Mouse (Mus musculus) left cerebral cortex, adult 9 months (tissue): Measurements from ENCODE around the gene Capn2.

Experiments
- DNase-seq, 2 experiments: peaks; one replicate each; pipeline ENCODE4 v3.0.0; 2022; ENCODE audit warnings: low spot score in 2 of 2

Capn2 gene

GRCm38 (mm10) chr1:182516758-182517676 lies at the start of gene Capn2:
Capn2 (minus strand) TSS chr1:182517608.
- DNase-seq = peak in 1 of 2 experiments; percentile 73

- no peak for DNase-seq
Observed at GRCm38 (mm10) chr1:182565351-182565835, 48.0 kb upstream of the Capn2 start.

- DNase-seq = no peak
Observed at GRCm38 (mm10) chr1:182564408-182565120, 47.2 kb upstream of the Capn2 start, which contains the start of gene Capn8. Capn8 (plus strand) TSS chr1:182565007.

DNA sequence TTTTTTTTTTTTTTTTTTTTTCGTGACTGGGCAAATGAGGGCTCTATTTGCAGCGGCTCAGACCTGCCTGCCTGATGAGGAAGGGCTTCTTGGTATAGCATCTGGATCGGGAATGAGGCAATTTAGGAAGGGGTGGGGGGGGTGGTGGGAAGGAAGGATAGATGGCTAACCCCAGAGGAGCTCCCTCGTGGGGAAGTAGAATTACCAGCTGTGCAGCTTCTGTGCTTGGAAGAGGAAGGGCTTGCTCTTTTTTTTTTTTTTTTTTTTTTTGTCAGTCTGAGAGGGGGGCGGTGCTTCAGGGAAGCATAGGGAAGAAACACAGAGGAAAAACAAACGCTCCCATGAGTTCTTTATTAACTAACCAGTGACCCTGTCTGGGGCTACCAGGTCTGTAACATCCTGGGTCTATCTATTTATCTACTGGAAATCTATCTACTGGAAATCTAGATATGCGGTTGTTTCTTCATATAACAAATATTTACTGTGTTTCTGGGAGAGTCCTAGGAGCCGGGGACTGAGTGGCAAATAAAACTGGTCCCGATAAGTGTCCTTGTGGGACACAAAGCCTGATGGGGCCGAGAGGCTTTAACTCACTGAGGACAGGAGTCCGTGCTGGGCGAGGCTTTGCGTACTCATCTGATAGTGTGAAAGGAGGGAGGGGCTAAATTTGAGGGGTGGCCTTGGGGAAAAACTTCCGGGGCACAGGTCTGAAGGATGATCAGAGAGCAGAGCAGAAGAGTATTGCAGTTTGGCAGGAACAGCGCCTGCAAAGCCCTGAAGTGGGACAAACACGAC lies 45.4 kb upstream of the Capn2 start:
- no peak for DNase-seq

DNA sequence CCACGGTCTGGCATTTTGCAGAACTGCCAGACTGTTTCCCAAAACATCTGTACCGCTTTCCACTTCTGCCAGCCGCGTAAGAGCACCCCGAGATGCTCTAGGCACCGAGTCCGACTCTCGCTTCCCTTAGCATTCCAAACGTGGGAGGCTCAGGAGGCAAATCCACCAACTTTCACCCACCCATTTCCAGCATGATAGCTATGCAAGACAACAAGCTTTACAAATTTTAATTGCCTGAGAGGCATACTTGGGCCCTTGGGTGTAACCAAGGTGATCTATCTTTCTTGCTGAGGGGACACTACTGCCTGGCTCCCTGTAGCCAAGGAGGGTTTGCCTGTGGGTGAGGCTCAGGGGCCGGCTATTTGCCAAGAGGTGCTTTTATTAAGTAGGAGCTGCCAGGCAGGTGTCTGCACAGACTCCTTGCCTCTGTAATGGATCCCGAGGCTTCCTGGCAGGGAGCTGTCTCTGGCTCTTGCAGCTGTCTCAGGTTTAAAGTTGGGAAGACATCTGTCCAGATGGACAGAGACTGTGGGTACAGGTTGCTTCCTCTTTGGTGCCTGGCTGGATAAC lies 44.6 kb upstream of the Capn2 start:
- DNase-seq = no peak

GRCm38 (mm10) chr1:182560390-182561098 lies 43.1 kb upstream of the Capn2 start:
- DNase-seq = peak in 1 of 2 experiments; percentile 51

- DNase-seq = no peak
Observed at GRCm38 (mm10) chr1:182559530-182559929, 42.1 kb upstream of the Capn2 start.

DNA sequence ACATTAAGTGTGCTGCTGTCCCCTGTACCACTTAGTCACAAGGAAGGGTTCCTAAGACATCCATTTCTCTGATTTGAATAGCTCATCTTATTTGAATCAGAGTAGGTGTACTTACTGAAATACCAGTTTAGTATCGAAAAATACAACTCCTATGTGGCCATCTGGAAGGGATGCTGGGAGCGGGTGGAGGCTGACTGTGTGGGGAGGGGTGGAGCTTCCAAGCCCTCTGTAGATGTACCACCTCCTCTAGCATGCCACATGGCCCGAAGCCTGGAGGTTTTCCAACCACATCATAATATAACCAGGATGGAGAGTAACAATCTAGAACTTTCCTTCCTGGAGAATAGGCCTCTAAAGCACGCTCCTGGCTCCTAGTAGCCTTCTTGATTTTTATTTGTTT lies 40.9 kb upstream of the Capn2 start:
- DNase-seq = no peak

GRCm38 (mm10) chr1:182553649-182554375 lies 36.4 kb upstream of the Capn2 start:
- DNase-seq = peak in 1 of 2 experiments; percentile 67

DNA sequence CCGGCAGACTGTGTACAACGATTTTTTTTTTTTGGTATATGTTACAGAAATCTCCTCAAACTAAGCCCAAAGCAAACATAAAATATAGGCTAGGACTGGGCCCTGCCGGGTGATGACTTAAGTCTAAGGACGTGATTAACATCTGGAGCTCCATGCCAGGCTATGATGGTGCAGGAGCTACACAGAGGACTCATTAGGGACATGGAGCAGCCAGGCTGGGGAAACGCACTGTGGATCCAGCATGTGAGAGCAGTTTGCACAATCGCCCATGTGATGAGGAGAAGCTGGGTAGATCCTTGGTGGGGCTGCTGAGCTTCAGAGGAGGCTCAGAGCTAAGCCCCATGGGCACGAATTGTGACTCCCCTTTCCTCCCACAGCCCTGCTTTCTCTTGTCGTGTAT lies 33.4 kb upstream of the Capn2 start:
- no peak for DNase-seq

DNA sequence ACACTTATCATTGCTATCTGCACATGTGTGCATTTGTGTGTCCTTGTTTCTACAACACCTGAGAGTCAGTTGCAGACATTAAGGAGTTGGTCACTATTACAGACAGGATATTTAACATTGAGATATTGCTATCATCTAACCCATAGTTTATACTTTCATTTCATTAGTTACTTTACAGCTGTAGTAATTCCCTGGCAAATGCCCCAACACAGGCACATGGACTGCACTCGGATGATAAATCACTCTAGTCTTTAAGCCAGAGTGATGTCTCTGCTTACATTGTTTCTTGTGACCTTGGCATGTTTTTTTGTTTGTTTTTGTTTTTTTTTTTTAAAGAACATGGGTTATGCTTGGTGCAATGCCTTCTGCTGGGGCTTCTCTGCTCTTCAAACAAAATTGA lies 26.5 kb upstream of the Capn2 start:
- no peak for DNase-seq

- DNase-seq = no peak
Observed at GRCm38 (mm10) chr1:182543136-182543535, 25.7 kb upstream of the Capn2 start.

- DNase-seq = no peak
Observed at GRCm38 (mm10) chr1:182542110-182542509, 24.7 kb upstream of the Capn2 start.

DNA sequence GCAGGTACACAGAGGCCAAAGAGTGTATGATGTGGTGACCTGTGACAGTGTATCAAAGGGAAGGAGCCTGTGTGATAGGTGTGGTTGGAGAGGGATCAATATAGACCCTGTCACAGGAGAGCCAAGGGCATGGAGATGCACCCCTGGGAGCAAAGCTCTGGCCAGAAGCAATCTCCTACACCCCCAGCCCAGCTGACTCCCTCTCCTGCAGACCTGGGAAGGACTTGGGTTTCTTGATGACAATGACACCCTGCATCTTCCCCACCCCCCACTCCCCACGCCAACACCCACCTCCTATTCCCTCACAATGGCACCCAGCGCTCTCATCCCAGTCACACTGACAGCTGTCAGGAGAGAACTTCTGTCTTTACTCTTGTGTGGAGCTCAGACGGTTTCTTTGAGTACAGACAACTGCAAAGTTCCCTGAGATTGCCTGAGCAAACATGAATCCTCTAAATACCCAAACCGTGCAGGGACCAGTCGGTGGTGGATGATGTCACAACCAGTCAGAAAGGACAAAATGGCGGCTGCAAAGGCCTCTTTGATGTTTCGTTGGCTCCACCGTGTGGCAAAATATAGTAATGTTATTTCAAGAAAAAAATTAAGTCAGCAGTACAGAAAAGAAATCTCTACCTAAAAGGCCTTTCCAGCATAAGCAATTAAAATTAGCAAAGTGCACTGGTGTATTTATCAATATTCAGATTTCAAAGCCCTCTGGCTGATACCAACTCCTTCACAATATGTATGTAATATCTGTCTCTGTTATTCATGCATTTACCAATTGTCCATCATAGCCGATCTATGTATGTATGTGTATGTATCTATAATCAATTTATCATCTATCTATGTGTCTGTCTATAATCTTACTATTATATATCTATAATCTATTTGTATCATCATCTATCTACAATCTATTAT lies 21.9 kb upstream of the Capn2 start:
- peak; percentile 67 to 86 for DNase-seq

GRCm38 (mm10) chr1:182535080-182535481 lies 17.7 kb upstream of the Capn2 start:
- DNase-seq = no peak

DNA sequence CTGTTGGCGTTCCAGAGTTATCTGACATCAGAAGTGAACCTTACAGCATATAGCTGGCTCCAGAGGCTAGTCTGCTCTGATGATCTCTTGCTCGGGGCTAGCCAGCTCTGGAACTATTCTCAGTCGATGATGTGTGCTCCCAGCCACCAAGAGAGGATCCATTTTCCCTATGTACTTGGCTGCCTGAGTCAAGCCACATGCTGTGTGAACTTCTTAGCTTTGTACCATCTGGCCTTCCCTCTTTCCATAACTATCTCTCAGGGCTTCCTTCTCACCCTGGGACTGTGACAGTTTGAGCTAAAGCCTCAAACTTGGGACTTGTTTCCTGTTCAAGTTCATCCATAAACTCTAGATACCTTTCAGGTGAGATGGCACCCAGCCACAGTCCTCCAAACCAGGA lies 16.2 kb upstream of the Capn2 start:
- no peak for DNase-seq

GRCm38 (mm10) chr1:182527921-182528858 lies 10.8 kb upstream of the Capn2 start:
- no peak for DNase-seq

DNA sequence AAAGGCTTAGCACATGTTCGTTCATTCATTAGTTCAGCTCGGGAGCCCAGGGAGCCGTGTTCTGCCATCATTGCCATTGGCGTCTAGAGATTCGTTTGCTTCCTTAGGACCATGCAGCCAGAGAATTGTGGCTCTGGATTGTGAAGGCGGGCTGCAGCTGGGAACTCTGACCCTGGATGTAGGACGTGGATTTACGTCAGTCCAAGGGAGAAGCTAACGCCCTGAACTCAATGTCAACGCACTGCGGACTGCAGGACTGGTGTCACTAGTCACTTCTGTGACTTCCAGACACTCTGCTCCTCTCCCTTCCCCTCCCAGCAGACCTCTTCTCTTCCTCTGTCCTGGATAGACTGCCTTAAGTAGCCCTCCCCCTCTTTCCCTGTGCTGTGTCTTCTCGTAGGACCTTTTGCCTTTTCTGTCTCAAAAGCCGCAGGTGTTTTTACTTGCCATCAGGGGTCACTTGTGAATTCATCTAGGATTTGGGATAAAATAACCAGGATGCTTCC lies 9.9 kb upstream of the Capn2 start:
- no peak for DNase-seq
